Mouse (Mus musculus): ENCODE results near the gene Cdc42bpa.

GRCm38 (mm10) chr1:180191651-180192220 lies 231.5 kb downstream of the Cdc42bpa start:
- TF ChIP-seq CTCF (IDR thresholded peaks at IDR 0.05; ENCODE audit: low read depth) = no peak
- TF ChIP-seq EP300 (IDR thresholded peaks at IDR 0.05; ENCODE audit: low read depth) = no peak
